Mouse (Mus musculus) kidney, adult 8-10 months (tissue): ENCODE results near the gene Irf2bp1.
A peak's percentile ranks its signal among the peaks of the same experiment; 100 is the strongest.

Source experiments
- DNase-seq, 2 experiments: peaks; one replicate each; pipeline ENCODE4 v3.0.0; 2022

Irf2bp1 gene

DNA sequence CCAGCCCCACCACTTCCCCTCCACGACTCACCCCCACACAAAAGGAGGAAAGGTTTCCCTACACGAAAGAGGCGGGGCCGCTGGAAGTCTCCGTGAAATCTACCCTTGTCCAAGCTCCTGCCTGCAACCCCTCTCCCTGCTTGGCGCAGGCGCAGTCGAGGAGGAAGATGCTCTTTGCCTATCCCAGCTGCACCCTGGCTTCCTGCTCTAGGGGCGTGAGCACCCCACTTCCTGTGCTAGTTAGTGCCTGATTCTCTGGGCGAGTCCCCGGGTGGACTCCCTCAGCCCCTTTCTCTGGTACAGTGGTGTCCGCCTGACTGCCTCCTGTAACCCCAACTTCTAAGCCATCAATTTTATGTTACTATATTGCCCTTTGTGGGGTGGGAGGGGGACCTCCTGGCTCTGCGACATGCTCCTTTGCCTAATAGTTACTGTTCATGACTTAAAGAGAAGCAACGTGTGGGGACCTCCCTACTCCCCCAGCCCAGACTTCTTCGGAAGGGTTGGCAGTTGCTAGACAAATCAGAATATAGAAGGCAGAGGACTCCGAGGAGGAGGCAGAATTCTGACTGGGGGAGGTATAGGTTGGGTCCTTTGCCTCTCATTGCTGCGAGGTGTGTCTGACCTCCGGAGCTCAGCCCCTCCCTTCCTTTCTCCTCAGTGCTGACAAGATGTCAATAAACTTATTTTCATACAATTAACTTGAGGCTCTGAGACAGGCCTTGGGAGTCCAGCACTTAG, 2.6 kb upstream of the Irf2bp1 start:
- peak; percentile 62 to 70 for DNase-seq

DNA sequence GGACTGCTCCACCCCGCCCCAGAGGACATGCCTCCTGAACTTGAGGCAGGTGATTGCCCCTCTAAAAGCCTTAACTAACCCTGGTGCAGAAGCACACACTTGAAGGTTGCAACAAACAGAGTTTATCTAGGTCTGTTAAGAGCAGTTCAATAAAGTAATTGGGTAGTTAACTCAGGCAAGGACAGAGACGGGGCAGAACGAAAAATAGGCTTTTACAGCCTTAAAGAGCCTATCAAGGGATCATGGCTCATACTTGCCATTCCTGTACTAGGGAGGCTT, 2.1 kb upstream of the Irf2bp1 start:
- no peak for DNase-seq

DNA sequence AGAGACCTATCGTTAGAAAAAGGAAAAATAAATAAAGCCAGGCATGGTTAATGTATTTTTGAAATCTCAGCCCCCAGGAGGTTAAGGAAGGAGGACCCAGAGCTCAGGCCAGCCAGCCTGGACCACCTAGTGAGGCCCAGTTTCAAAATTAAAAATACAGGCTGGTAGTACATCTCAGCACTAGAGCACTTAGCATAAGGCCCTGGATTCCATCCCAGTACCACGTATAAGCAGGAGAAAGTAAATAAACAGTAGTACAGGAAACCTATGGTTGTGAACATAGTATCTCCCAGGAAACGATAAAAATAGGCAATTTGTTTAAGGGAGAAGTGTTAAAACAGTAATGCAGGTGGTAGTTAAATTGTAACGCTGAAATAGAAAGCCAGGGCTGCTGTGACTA, 1.7 kb upstream of the Irf2bp1 start:
- DNase-seq = no peak

DNA sequence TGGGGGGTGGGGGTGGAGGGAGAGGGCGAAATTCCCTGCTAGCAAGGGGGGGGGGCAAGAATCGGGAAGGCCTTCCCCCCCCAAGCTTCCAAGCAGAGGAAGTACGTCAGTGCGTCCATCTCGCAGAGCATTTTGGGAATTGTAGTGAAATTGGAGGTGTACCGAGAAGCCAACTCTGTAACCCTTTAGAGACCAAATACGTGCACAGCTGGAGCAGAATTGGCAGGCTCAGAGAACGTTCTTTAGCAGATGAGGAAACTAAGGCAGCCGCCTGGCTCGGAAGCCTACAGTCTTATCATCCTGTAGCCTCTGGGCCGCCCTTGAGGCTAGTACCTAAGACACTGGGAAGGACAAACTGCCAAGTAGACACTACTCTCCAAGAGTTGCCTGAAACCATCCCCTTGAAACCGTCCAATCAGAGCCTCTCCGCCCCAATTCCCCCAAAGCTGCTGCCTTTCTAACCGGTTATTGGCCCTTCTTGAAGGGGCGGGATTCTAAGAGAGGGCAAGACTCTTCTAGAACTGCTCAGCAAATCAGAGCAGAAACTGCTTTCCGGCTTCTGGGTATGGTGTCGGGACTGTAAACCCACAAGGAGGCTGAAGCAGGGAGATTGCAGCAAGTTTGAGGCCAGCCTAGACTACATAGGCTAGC, 871 bp upstream of the Irf2bp1 start:
- DNase-seq = peak; percentile 81 to 87

DNA sequence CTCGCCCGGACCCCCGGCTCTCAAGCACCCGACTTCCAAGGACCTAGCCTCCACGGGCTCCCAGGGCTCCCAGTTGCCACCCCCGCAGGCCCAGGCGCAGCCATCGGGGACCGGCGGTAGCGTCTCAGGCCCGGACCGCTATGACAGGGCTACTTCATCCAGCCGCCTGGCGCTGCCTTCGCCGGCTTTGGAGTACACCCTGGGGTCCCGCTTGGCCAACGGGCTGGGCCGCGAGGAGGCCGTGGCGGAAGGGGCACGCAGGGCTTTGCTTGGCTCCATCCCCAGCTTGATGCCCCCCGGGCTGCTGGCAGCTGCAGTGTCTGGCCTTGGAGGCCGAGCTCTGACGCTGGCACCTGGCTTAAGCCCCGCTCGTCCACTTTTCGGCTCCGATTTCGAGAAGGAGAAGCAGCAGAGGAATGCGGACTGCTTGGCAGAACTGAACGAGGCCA, 811 bp downstream of the Irf2bp1 start:
- DNase-seq = peak in 1 of 2 experiments; percentile 32

DNA sequence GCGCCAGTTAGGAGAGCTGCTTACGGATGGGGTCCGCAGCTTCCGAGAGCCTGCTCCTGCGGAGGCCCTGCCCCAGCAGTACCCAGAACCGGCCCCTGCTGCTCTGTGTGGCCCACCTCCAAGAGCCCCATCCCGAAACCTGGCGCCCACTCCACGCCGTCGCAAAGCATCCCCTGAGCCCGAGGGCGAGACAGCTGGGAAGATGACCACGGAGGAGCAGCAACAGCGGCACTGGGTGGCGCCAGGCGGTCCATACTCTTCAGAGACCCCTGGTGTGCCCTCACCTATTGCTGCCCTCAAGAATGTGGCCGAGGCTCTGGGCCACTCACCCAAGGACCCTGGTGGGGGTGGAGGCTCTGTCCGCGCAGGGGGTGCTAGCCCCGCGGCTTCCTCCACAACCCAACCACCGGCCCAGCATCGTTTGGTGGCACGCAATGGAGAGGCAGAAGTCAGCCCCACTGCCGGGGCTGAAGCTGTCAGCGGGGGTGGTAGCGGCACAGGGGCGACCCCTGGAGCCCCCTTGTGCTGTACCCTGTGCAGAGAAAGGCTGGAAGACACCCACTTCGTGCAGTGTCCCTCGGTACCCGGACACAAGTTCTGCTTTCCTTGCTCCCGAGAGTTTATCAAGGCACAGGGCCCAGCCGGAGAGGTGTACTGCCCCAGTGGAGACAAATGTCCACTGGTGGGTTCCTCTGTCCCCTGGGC, 1.7 kb downstream of the Irf2bp1 start:
- DNase-seq = no peak

DNA sequence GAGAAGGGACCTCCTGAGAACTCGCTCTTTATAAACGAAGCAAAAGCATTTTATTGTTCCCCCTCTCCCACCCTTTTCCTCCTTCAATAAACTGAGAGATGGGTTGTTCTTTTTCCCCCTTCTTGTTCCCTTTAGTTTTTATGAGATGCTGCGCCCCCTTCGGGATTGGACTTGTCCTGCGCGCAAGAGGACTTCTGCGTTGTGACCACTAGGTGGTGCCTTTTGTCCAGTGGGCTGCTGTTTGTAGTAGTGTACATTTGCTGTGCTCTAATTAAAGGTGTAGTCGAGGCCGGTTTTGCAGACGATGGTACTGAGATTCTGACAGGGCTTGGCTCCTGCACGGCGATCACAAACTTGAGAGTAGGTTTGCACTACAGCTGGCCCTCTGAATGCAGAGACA, 2.6 kb downstream of the Irf2bp1 start:
- peak; percentile 81 to 93 for DNase-seq

DNA sequence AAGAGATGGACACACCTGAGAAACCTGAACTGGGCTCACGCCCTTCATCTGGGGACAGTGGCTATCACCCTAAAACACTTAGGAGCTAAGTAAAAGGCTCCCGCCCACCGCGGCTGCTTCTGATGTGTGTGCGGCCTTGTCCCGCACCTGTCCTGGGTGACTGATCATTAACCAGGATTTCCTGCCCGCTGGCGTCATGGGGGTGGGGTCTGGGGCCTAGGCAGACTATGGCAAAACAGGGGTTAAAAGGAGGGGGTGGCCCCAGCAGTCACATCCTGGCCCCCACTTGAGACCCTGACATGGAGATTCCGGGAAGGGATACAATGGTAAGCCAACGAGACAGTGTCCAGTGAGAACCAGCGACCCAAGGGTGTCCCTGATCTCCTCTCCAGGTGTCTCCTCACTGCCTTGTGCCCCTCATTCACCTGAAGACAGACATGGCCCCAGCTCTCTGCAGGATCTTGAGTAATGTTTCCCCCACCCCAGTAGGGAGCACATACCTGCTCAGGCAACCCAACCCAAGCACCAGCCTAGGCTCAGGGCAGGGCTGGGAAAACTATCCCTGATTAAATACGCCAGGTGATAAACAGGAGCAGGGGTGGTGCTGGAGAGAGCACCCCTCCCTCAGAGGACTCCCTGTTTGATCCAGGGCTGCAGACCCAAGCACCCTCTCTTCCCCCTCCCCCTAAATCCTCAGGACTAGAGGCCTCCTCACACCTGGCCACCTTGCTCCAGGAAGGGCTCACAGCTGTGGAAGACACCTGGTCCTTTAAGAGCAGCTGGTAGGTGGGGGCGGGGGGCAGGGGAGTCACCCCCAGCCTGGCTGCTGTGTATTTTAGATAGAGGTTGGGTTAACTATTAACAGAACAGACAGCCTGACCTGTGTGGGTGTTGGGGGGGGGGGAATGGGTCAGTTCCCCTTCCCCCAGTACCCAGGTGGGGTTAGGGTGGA, 3.5 kb downstream of the Irf2bp1 start:
- peak in 1 of 2 experiments; percentile 30 for DNase-seq

DNA sequence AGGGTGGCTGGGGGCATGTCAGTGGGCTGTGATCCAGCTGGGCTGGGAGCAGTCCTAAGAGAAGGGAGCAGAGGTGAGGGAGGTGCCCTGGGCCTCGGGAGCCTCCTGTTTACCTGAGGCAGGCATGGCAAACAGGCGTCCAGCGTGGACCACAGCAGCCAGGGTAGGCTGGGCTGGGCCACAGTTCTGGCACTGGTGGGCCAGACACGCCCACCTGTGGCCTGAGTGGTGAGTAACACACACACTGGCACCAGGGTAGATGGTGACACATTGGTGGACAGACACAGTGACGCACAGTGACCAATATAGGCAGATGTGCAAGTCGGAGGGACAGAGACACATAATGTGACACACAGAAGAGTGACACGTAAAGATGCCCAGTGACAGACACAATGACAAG, 6.7 kb downstream of the Irf2bp1 start:
- DNase-seq = no peak

DNA sequence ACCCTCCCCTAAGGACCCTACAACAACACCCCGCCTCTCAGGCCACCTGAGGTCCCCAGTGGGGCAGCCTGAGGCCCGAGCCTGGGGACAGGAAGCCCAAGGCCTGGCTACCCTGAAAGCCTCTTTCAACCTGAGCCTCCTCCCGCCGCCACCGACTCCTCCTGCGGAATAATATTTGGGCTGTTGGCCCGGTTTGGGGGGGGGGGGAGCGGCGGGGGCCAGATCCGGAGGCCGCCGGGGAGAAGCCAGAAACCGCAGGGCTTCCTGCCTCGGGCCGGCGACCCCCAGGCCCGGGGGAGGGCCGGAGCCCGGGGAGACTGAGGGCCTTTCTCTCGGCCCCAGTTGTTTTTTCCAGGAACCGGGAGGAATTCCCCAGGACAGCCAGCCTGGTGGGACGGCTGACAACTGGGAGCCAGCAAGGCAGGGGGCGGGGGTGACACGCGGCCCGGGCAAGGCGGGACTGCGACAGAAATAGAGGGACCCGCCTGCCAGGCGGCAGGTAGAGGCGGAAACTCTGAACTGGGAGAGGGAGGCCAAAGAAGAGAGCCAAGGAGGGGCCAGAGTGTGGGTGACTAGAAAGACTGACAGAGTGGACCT, 8.3 kb downstream of the Irf2bp1 start:
- no peak for DNase-seq

DNA sequence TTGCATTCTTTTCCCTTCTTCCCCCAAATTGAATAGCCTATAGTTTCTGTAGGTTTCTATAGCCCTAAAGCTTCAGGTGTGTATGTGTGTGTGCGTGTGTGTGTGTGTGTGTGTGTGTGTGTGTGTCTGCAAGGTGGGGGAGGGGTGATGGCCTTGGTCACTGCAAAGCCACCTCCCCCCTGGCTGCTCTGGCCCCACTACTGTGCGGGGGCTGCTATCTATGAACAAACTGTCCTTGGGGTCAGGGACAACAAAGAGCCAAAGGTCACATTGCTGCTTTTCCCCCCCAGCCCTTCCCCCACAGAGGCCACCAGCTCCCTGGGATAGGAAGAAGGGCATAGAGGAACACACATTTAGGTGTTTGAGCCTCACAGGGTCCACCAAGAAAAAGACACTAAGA, 9.0 kb downstream of the Irf2bp1 start:
- no peak for DNase-seq

DNA sequence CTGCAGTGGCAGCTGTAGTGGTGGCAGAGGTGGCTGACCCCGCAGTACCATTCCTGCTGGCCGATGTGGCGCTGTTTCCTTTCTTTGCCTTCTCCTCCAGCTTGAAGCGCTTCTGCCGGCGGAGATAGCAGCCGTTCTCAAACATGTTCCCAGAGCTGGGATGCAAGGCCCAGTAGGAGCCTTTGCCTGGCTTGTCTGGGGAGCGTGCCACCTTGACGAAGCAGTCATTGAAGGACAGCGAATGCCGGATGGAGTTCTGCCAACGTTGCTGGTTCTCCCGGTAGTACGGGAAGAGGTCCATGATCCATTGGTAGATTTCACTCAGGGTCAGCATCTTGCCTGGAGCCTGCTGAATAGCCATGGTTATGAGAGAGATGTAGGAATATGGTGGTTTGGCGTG, 10.6 kb downstream of the Irf2bp1 start:
- DNase-seq = no peak

DNA sequence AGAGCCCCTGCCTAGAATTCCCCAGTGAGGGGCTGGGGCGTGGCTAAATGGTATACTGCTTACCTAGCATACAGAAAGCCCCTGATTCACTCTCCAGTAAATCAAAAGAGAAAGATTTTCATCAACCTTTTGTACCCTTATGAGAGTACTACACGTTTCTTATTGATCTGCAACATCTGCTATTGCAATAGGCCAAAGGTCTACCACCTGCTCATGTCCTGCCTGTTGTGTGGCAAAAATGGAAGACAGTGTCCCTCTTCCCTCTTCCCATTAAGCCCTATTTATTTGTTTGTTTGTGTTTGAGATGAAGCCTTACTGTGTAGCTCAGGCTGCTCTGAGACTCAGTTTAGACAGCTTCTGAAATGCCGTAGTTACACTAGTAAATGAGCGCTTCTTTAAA, 12.2 kb downstream of the Irf2bp1 start:
- no peak for DNase-seq

DNA sequence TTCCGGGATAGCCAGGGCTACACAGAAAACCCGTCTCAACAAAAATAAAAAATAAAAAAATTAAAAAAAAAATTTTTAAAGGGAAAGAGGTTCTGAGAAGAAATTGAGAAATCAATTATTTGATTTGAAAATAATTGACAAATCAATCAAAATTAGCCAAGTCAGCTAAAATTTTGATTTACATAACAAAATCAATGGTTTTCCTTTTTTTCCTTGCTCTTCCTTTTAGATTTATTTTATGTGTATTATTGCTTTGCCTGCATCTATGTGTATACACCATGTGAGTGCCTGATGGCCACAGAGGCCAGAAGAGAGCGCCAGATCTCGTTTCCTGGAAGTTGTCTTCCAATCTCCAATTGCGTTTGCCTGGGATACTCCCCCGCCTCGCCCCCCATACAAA, 14.1 kb downstream of the Irf2bp1 start:
- no peak for DNase-seq

DNA sequence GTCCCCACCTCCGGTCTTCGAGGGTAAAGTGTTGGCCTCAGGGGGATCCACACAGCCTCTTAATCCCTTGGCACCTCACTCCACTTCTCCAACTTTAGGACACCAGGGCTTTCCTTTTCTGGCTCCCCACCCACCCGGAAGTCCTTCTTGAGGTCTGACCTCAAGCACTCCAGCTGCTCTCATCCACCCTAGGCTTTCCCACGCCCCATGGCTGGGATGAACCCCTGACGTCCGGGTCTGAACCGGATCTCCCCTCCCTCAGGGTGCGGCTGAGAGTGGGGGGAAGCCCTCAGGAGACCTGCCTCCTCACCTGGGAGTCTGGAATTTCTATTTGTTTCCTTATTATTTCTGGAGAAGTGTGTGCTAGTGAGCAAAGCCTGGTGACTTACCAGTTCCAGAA, 17.2 kb downstream of the Irf2bp1 start:
- no peak for DNase-seq

DNA sequence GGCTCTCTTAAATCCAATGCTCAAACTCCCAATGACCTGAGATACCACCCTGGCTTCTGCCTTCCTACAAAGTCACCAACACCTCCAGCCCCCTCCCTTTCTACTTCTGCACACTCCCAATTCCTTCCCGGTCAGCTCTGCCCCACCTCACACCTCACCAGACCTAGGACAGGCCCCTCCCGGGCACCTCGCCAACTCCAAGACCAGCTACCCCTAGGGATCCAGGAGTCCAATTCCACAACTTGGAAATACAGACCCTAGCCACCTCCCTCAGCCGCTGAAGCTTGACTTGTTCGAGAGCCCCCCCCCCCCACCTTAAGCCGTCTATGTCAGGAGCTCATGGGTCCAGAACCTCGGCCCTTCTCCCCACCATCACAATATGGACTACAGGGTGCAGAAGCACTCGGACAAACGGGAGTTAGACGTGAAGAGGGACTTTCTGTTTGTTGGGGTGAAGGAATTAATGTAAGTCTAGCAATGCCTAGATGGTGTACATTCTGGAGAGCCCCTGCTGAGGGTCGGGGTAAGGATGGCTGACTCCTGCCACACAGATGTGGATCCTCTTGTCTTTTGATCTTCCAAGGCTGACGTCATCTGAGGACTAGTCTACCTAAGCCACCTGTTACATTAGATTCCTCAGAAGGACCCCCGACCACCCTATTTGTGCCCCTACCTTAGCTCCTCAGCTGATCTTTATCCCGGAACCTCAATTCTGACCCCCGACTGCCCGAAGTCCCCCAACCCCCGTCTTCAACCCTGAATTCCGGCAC, 18.5 kb downstream of the Irf2bp1 start:
- DNase-seq = no peak

DNA sequence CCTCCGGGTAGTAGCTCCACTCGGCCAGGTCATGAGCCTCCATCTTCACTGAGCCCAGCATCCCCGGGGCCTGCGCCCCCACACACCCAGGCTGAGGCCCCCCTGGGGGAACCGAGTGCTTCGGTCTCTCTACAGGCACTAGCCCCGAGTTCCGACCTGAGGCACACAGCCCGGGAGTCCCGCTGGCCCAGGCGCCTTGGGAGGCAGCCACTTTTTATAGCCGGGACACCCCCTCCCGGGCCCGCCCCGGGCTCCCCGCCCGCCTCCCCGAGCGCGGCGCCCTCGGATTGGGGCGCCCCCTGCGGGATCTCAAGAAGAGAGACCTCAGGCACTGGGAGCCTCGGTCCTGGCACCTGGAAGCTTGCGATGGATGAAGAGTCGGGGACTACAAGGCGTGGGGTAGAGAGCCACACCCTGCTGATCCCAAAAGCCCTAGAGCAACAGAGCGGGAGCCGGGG, 19.5 kb downstream of the Irf2bp1 start, which contains the start of gene Foxa3:
Foxa3 (minus strand) TSS at position 182 of the 458 bp plus-strand sequence.
- peak; percentile 32 to 41 for DNase-seq

DNA sequence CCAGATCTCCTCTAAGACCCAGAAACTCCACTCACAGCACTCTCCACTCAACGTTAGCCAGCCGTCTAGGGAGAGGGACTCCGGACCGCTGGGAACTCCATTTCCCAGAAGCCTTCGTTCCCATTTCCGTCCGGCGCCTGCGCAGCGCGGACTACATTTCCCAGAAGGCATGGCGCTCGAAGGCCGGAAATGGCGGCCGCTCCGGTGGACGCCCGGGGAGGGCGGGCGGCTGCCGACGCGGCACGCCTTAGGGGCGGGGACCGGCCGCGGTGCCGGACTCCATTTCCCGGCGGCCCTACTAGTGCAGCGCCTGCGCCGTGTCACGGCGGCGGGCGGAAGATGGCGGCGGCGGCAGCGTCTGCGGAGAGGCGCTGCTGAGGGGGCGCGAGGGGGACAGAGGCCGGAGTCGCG, 20.3 kb downstream of the Irf2bp1 start, which contains the start of gene Sympk:
Sympk (plus strand) TSS at position 282 of the 411 bp plus-strand sequence.
- peak; percentile 94 to 95 for DNase-seq

DNA sequence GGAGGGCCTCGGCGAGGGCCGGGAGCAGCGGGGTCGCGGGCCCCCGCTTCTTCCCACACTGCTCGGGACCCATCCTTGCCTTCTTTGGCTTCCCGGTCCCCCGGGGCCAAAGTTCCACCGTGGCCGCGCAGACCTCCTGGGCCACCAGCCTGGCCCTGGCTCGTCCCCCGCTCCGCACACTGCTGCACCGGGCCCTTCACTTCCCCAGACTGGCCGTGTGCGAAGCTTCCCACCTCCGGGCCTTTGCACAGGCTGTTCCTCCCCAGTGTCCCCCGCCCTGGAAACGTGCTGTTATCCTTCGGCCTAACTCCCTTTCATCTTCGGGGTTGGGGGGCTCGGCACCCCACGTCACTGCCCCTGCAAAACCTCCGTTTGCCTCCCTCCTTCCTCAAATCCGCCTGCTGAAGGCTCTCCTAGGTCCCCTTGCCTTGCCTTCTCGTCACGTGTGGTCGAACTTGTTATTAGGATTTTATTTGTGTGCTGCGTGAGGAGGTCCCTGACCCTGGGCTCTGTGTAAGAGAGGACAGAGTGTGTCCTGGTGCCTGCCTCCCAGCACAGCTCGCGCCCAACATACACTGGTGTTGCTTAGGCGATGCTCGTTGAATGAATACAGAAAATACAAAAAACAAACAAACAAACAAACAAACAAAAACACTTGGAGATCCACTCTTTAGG, 20.9 kb downstream of the Irf2bp1 start:
- DNase-seq = peak; percentile 36 to 43

DNA sequence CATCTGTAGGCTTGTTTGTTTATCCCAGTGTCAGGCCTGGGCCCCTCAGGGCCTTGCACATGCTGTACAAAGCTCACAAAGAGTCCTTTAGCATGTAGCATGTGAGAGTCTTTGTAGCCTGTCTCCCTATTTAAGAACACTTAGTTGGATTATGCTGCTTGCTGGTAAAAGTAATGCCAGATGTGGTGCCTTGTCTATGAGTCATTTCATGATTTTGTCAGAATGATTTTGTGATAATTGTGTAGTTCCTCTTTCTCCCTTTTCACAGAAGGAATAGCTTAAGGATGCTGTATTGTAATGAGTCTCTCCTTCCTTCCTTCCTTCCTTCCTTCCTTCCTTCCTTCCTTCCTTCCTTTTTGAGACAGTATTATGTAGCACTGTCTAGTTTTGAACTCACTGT, 24.2 kb downstream of the Irf2bp1 start:
- DNase-seq = no peak
